Mouse (Mus musculus) testis, adult 2 months (tissue): ENCODE measurements around the gene Cenpx.

Experiments used
- CTCF ChIP-seq: fragments of 200-500 bp; IDR thresholded peaks from 2 replicates; pipeline ENCODE4 v1.5.1; 2012; ENCODE audit warnings: low read depth, mild to moderate bottlenecking, inconsistent platforms, low read length, moderate library complexity; ENCODE audit not compliant: control insufficient read depth, insufficient read depth, insufficient replicate concordance
- POLR2A ChIP-seq: fragments of 200-500 bp; IDR thresholded peaks from 2 replicates; pipeline ENCODE4 v1.6.1; 2012; ENCODE audit warnings: low read depth, mild to moderate bottlenecking, inconsistent platforms, low read length, moderate library complexity; ENCODE audit not compliant: control insufficient read depth

DNA sequence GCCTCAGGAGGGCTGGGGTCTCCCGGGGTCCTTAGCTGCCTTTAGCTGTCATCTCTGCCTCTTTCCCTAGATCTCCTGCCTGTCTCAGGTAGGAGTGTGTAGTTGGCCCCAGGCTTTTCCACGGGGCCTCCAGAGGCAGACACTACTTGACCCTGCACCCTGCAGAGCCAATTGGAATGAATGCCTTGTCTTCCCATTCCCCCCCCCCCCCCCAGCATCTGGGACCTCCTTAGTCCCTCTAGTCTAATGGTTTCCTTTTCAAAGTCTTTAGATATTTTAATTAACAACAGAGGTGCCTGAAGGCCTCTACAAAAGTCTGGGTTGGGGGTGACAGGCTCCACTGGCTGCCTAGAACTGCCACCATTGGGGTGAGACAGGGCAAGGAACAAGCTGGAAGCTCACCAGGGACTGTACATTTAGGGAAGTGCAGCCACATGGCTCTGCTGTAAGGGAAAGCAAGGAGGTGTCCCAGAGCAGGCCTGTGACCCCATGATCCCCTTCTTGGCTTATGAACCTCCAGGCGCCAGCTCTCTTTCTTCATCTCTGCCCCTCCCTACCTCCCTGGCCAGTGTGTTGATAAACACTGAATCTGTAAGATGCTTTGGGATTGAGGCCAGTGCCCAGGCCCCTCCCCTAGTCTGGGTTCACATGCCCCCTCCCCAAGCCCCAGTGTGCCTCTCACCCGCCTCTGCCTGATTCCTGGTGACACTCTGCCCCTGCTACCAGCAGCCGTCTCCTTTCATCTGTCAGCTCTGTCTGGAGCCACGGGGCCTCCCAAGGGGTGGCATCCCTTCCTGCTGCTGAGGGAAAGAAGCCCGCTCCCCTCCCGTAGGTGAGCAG lies 8.8 kb downstream of the Cenpx start:
- no peak for TF ChIP-seq CTCF
- TF ChIP-seq POLR2A, result no peak
